In genomic region chr4:55208386-55209345, GRCm38 (mm10) we compare ENCODE assay signal across 8 mouse cellular contexts.
DNase-seq lines count a peak whose midpoint lies in the region; ATAC-seq and TF ChIP-seq lines count a peak whose summit lies in the region.

No protein-coding gene starts in this region.

- H3K79me2 ChIP-seq in heart, adult 2 months (replicated peaks; ENCODE audit: control insufficient read depth, insufficient read depth, low read length): no peaks in the 10 kb centered on the region

- no peak for TF ChIP-seq CTCF in brain, embryonic 14.5 days (IDR thresholded peaks at IDR 0.05; ENCODE audit: borderline replicate concordance, extremely low read depth, insufficient read depth, insufficient read length)
- TF ChIP-seq CTCF in lung, postnatal 0 days (IDR thresholded peaks at IDR 0.05): no peak
- TF ChIP-seq CTCF in heart, adult 2 months (IDR thresholded peaks at IDR 0.05): no peak

- DNase-seq in kidney, adult 9 months: no peak
- DNase-seq in brain, embryonic 14.5 days (ENCODE audit: low read depth): peak; percentile 89
- DNase-seq in spleen, adult 18-20 months: no peak
- no peak for DNase-seq in lung, postnatal 0 days (ENCODE audit: low spot score)
- DNase-seq in heart, adult 2 months: no peak

- TF ChIP-seq EP300 in lung, postnatal 0 days (IDR thresholded peaks at IDR 0.05): no peak
- no peak for TF ChIP-seq EP300 in heart, adult 2 months (IDR thresholded peaks at IDR 0.05; ENCODE audit: insufficient read depth, low read depth, low read length)

- no peaks in the 10 kb centered on the region for H3K36me3 ChIP-seq in kidney, embryonic 15.5 days
- H3K36me3 ChIP-seq in hindbrain, embryonic 12.5 days: no peaks in the 10 kb centered on the region
- H3K36me3 ChIP-seq in neural tube, embryonic 12.5 days: no peaks in the 10 kb centered on the region
- H3K36me3 ChIP-seq in lung, postnatal 0 days (ENCODE audit: insufficient read depth, low read length): no peaks in the 10 kb centered on the region
- no peaks in the 10 kb centered on the region for H3K36me3 ChIP-seq in heart, adult 2 months (ENCODE audit: control insufficient read depth, insufficient read depth, low read length)

- H3K4me3 ChIP-seq in kidney, embryonic 15.5 days (replicated peaks): peak overlapping the region; percentile 15; the same call in 1 of the 2 replicates
- H3K4me3 ChIP-seq in hindbrain, embryonic 12.5 days: no peak overlapping the region
- no peak overlapping the region for H3K4me3 ChIP-seq in neural tube, embryonic 12.5 days
- no peak overlapping the region for H3K4me3 ChIP-seq in lung, postnatal 0 days (ENCODE audit: low read depth, low read length)
- H3K4me3 ChIP-seq in heart, adult 2 months: no peak overlapping the region

- 7% methylated on average over 21 of the region's 21 CpGs for WGBS in kidney, embryonic 15.5 days
- WGBS in hindbrain, embryonic 12.5 days: 5% methylated on average over 21 of the region's 21 CpGs
- 4% methylated on average over 21 of the region's 21 CpGs for WGBS in neural tube, embryonic 12.5 days
- 22% methylated on average over 21 of the region's 21 CpGs for WGBS in lung, postnatal 0 days
- 46% methylated on average over 21 of the region's 21 CpGs for WGBS in heart, adult 2 months

- intact Hi-C loops in heart, adult 2 months (cut with DNase I): no loop called here

- no peaks in the 10 kb centered on the region for H3K9me3 ChIP-seq in kidney, embryonic 15.5 days (replicated peaks)
- H3K9me3 ChIP-seq in hindbrain, embryonic 12.5 days (replicated peaks): no peaks in the 10 kb centered on the region
- H3K9me3 ChIP-seq in neural tube, embryonic 12.5 days: no peaks in the 10 kb centered on the region
- no peaks in the 10 kb centered on the region for H3K9me3 ChIP-seq in lung, postnatal 0 days (ENCODE audit: low read length)

- H3K27ac ChIP-seq in kidney, embryonic 15.5 days: no peak overlapping the region
- no peak overlapping the region for H3K27ac ChIP-seq in hindbrain, embryonic 12.5 days
- no peak overlapping the region for H3K27ac ChIP-seq in neural tube, embryonic 12.5 days
- H3K27ac ChIP-seq in lung, postnatal 0 days (ENCODE audit: low read length): no peak overlapping the region
- H3K27ac ChIP-seq in heart, adult 2 months: no peak overlapping the region

- H3K27me3 ChIP-seq in kidney, embryonic 15.5 days: no peaks in the 10 kb centered on the region
- H3K27me3 ChIP-seq in hindbrain, embryonic 12.5 days: no peaks in the 10 kb centered on the region
- H3K27me3 ChIP-seq in neural tube, embryonic 12.5 days (replicated peaks): no peaks in the 10 kb centered on the region
- no peaks in the 10 kb centered on the region for H3K27me3 ChIP-seq in lung, postnatal 0 days (replicated peaks; ENCODE audit: insufficient read depth, low read length)
- peaks cover 1% of the 10 kb centered on the region; the same call in 1 of the 2 replicates for H3K27me3 ChIP-seq in heart, adult 2 months (ENCODE audit: control insufficient read depth, insufficient read depth, low read length)

- peak; percentile 70 for ATAC-seq in kidney, embryonic 15.5 days (replicated peaks; ENCODE audit: low FRiP score)
- ATAC-seq in hindbrain, embryonic 12.5 days (ENCODE audit: low FRiP score): peak; percentile 70
- ATAC-seq in neural tube, embryonic 12.5 days (ENCODE audit: low FRiP score, low read depth): peak; percentile 57
- ATAC-seq in lung, postnatal 0 days: no peak

- no peak for TF ChIP-seq POLR2A in brain, embryonic 14.5 days (IDR thresholded peaks at IDR 0.05; ENCODE audit: borderline replicate concordance, extremely low read depth, insufficient read depth, insufficient read length, poor library complexity, severe bottlenecking)
- TF ChIP-seq POLR2A in heart, adult 2 months (IDR thresholded peaks at IDR 0.05; ENCODE audit: insufficient read depth, low read depth, low read length): no peak

- peak overlapping the region; percentile 50 for H3K4me2 ChIP-seq in kidney, embryonic 15.5 days
- H3K4me2 ChIP-seq in hindbrain, embryonic 12.5 days (replicated peaks): peak overlapping the region; percentile 34
- peak overlapping the region; percentile 48 for H3K4me2 ChIP-seq in neural tube, embryonic 12.5 days (replicated peaks)
- no peak overlapping the region for H3K4me2 ChIP-seq in lung, postnatal 0 days (replicated peaks; ENCODE audit: low read depth, low read length)

- no peak overlapping the region for H3K9ac ChIP-seq in kidney, embryonic 15.5 days
- no peak overlapping the region for H3K9ac ChIP-seq in hindbrain, embryonic 12.5 days
- H3K9ac ChIP-seq in neural tube, embryonic 12.5 days: no peak overlapping the region
- no peak overlapping the region for H3K9ac ChIP-seq in lung, postnatal 0 days (replicated peaks; ENCODE audit: low read depth)
- H3K9ac ChIP-seq in heart, adult 2 months (ENCODE audit: low read depth, low read length): no peak overlapping the region

- peaks cover 11% of the 10 kb centered on the region for H3K4me1 ChIP-seq in kidney, embryonic 15.5 days
- peaks cover 26% of the 10 kb centered on the region for H3K4me1 ChIP-seq in hindbrain, embryonic 12.5 days
- peaks cover 13% of the 10 kb centered on the region for H3K4me1 ChIP-seq in neural tube, embryonic 12.5 days
- H3K4me1 ChIP-seq in lung, postnatal 0 days (ENCODE audit: insufficient read depth, low read depth, low read length): no peaks in the 10 kb centered on the region
- no peaks in the 10 kb centered on the region for H3K4me1 ChIP-seq in heart, adult 2 months (ENCODE audit: control insufficient read depth, insufficient read depth, low read length)
